Mouse (Mus musculus): Measurements from ENCODE around the gene Atrnl1.

DNA sequence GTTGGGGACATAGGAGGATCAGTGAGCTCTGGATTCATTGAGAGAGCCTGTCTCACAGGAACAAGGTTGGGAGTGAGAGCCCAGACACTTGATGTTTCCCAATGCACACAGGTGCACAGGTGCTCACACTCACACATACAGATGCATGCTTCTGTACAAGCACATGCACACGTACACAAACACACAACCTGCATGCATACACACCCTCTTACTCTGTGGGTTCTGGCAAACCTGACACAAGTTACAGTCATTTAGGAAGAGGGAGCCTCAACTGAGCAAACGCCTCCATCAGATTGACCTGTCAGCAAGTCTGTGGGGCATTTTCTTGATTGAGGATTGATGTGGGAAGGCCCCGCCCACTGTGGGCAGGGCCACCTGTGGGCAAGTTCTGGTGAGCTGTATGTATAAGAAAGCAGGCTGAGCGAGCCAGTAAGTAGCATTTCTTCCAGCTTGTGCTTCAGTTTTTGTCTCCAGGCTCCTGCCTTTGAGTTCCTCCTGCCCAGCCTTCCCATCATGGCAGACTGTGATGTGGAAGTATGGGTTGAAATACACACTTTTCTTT, 25.5 kb upstream of the Atrnl1 start:
- TF ChIP-seq POLR2A (IDR thresholded peaks at IDR 0.05; ENCODE audit: borderline replicate concordance, low read depth, low read length) (no peak), CTCF (IDR thresholded peaks at IDR 0.05; ENCODE audit: low read depth, low read length) (no peak)
